In the genomic region with DNA sequence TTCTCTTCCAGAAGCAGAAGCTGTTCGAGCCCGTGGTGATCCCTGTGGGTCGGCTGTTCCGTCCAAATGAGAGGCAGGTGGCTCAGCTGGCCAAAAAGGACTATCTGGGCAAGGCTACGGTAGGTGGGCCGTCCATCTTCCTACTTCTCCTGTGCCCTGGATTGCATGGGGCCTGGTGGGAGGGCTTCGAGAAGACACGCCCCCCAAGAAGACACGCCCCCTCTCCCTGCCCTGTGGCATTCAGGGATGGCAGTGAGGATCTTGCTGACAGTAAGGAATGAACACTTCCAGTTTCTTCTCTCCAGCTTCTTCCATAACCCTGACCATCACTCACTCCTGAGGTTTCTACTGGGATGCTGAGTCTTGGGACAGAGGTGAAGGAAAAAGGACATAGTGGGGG, we compare ENCODE assay signal across 26 mouse cellular contexts. TPM values are rescaled to one million over a fixed set of nuclear protein-coding genes. Genes with fewer than 3 reads are reported as not detected.
A peak's percentile ranks its signal among the peaks of the same experiment; 100 is the strongest.
DNase-seq lines count a peak whose midpoint lies in the region; ATAC-seq lines count a peak whose summit lies in the region.
"Had no signal": no experiment of that assay in that cellular context is flagged by ENCODE, and none has a peak within 500 bp of the region (broad histone marks: within the 10 kb centered on the region; RNA-seq: fewer than 3 reads in every experiment).

No protein-coding gene starts in this region.

- DNase-seq in heart, adult 11 months, result peak; percentile 87
- no peak for DNase-seq in heart, postnatal 14 days
- no peak for DNase-seq in liver
- no peak for DNase-seq in lung, postnatal 4 days
- DNase-seq in left cerebral cortex, postnatal 10 days (ENCODE audit: extremely low spot score in 1 of 2, low spot score in 2 of 2), result no peak
- DNase-seq: adrenal gland, adult 2 months; adrenal gland, postnatal 10 days; adrenal gland, postnatal 25 days; B cell, adult 2 months; cerebellum, adult 11 months; cerebellum, adult 18-20 months; cerebellum, adult 8-10 months; cerebellum, adult 9-11 months; cerebellum, postnatal 14 days; cerebellum, postnatal 36 days; embryo, embryonic 11 days had no signal

- H3K27me3 ChIP-seq in liver, embryonic 12.5 days (replicated peaks), result no peaks in the 10 kb centered on the region
- H3K27me3 ChIP-seq: embryonic facial prominence, embryonic 13.5 days; embryonic facial prominence, embryonic 15.5 days; forebrain, embryonic 12.5 days had no signal

- no peak overlapping the region for H3K27ac ChIP-seq in liver, embryonic 12.5 days
- H3K27ac ChIP-seq: embryonic facial prominence, embryonic 13.5 days; embryonic facial prominence, embryonic 15.5 days; forebrain, embryonic 10.5 days; forebrain, embryonic 12.5 days had no signal

- intact Hi-C loops in heart, postnatal 14 days (cut with DNase I), result no loop called here
- intact Hi-C loops in left cerebral cortex, postnatal 10 days (cut with DNase I), result no loop called here

- no peaks in the 10 kb centered on the region for H3K9me3 ChIP-seq in liver, embryonic 12.5 days (replicated peaks)
- H3K9me3 ChIP-seq: embryonic facial prominence, embryonic 15.5 days had no signal

- H3K4me3 ChIP-seq in liver, embryonic 12.5 days, result no peak overlapping the region
- H3K4me3 ChIP-seq: embryonic facial prominence, embryonic 13.5 days; embryonic facial prominence, embryonic 15.5 days; erythroblast, embryonic 14.5 days; forebrain, embryonic 10.5 days; forebrain, embryonic 12.5 days had no signal

- no peak overlapping the region for H3K9ac ChIP-seq in liver, embryonic 12.5 days
- H3K9ac ChIP-seq: embryonic facial prominence, embryonic 13.5 days; embryonic facial prominence, embryonic 15.5 days; forebrain, embryonic 12.5 days had no signal

- ATAC-seq in liver, embryonic 12.5 days, result peak; percentile 40; the same call in 1 of the 2 replicates
- 0 out of 2 replicates have a peak, but pooled peaks have one; percentile 33 for ATAC-seq in megakaryocyte, adult 5-6 weeks (ENCODE audit: poor library complexity, severe bottlenecking)
- 0 out of 2 replicates have a peak, but pooled peaks have one; percentile 18 for ATAC-seq in monocyte, adult 5-6 weeks (replicated peaks; ENCODE audit: insufficient number of reproducible peaks, low FRiP score, low TSS enrichment, poor library complexity, severe bottlenecking)
- ATAC-seq: forebrain, embryonic 14.5 days; forebrain, embryonic 16.5 days had no signal

- 75% methylated on average over 9 of the region's 9 CpGs for WGBS in liver, embryonic 12.5 days (ENCODE audit: insufficient replicate concordance)

- H3K4me2 ChIP-seq in liver, embryonic 12.5 days, result no peak overlapping the region
- H3K4me2 ChIP-seq: embryonic facial prominence, embryonic 13.5 days; embryonic facial prominence, embryonic 15.5 days; forebrain, embryonic 12.5 days had no signal

- no peaks in the 10 kb centered on the region; the same call in 1 of the 2 replicates for H3K36me3 ChIP-seq in liver, embryonic 12.5 days
- H3K36me3 ChIP-seq: embryonic facial prominence, embryonic 13.5 days; embryonic facial prominence, embryonic 15.5 days; forebrain, embryonic 10.5 days; forebrain, embryonic 12.5 days had no signal

- H3K4me1 ChIP-seq in liver, embryonic 12.5 days, result no peaks in the 10 kb centered on the region
- H3K4me1 ChIP-seq: embryonic facial prominence, embryonic 15.5 days; forebrain, embryonic 12.5 days had no signal

RNA-seq across cellular contexts. Expression of a gene that starts 24.2 kb away (rescaled TPM):
- total RNA-seq in heart, postnatal 14 days (2021), result 1 to 10 TPM; 3.9 to 5.1 TPM
- polyA plus RNA-seq in liver, embryonic 12.5 days (2016; fragmentation: Nextera tagmentation; extraction: Ambion mirVana), result 9.5 and 11.1 TPM in 2 replicates
- 252 and 267 TPM in 2 replicates for total RNA-seq in megakaryocyte, adult 5-6 weeks (2015)
- total RNA-seq in megakaryocyte, adult 5-6 weeks (2017), result 373 and 410 TPM in 2 replicates
- 355 to 740 TPM (median 657 TPM) in 3 replicates for total RNA-seq in monocyte, adult 5-6 weeks (2017)
- 1 to 10 TPM; 2.4 to 2.8 TPM for total RNA-seq in left cerebral cortex, postnatal 10 days (2021)

RNA-seq across cellular contexts. Expression of a gene that starts 57.9 kb away (rescaled TPM):
- 10 to 100 TPM; 53.0 to 57.9 TPM for total RNA-seq in heart, postnatal 14 days (2021)
- polyA plus RNA-seq in liver, embryonic 12.5 days (2016; fragmentation: Nextera tagmentation; extraction: Ambion mirVana), result 188 and 197 TPM in 2 replicates
- total RNA-seq in megakaryocyte, adult 5-6 weeks (2015), result 786 and 868 TPM in 2 replicates
- 396 and 424 TPM in 2 replicates for total RNA-seq in megakaryocyte, adult 5-6 weeks (2017)
- total RNA-seq in monocyte, adult 5-6 weeks (2017), result 321 to 382 TPM (median 369 TPM) in 3 replicates
- total RNA-seq in left cerebral cortex, postnatal 10 days (2021), result 100 to 1,000 TPM; 210 to 213 TPM

RNA-seq across cellular contexts. Expression of a gene that starts 58.1 kb away (rescaled TPM):
- total RNA-seq in heart, postnatal 14 days (2021), result 10 to 100 TPM; 51.7 to 51.8 TPM
- 12.5 and 15.6 TPM in 2 replicates for polyA plus RNA-seq in liver, embryonic 12.5 days (2016; fragmentation: Nextera tagmentation; extraction: Ambion mirVana)
- total RNA-seq in megakaryocyte, adult 5-6 weeks (2015), result 1.7 and 3.0 TPM in 2 replicates
- total RNA-seq in megakaryocyte, adult 5-6 weeks (2017), result 2.9 TPM in 2 replicates
- 7.3 to 16.7 TPM (median 10.5 TPM) in 3 replicates for total RNA-seq in monocyte, adult 5-6 weeks (2017)
- total RNA-seq in left cerebral cortex, postnatal 10 days (2021), result 10 to 100 TPM; 85.2 to 86.9 TPM

Comparison
In these comparisons a context has a peak if more than half of its experiments do, and no peak if none do; other contexts are left out.
1. RNA of a gene that starts 24.2 kb away (total RNA-seq): 355 to 740 TPM in monocyte, adult 5-6 weeks and 252 to 410 TPM in megakaryocyte, adult 5-6 weeks; 3.9 to 5.1 TPM in heart, postnatal 14 days and 2.4 to 2.8 TPM in left cerebral cortex, postnatal 10 days; every median in the first group is over 10 times any median in the second.
2. Peak in every context shown above with its lines, with median percentiles within 50 percentile points of each other: ATAC-seq.